Mouse (Mus musculus): ENCODE measurements around the gene Luc7l. TPM values are rescaled to one million over a fixed set of nuclear protein-coding genes. Genes with fewer than 3 reads are reported as not detected.

Gene Luc7l
- polyA plus RNA-seq (2015; fragmentation: Nextera tagmentation; extraction: Ambion mirVana), result 122 and 123 TPM in 2 replicates

DNA sequence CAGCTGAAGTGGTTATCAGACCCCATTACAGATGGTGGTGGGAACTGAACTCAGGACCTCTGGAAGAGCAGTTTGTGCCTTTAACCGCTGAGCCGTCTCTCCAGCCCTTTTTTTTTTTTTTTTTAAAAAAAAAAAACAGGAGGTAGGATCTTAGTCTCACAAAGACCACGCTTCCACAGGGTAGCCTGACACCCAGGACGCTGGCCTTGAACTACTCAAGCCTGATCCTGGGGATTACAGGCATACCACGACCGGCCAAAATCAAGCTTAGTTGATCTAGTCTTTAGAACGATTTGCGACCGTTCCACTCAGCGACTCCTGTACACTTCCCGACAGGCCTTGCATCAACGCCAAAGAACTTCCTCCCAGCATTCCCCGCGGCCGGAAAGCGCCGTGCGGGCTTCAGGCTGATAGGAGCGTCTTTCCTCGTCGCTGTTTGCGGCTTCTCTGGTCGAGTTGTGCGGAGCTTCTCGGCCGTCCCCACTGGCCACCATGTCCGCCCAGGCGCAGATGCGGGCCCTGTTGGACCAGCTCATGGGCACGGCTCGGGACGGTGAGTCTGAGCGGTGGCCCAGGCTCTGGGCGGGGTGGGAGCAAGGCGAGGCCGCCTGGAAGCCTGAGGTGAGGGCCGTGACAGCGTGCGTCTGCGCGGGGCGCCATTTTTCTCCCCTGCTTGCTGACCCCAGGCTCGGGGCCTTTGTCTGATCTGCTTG lies at the start of gene Luc7l:
Gene Luc7l, plus strand, starts transcription at position 358 of the 713 bp plus-strand sequence.
- peak; percentile 95 for ATAC-seq (replicated peaks)
- Histone ChIP-seq H3K9ac (replicated peaks) (peak within 1 kb of the TSS; percentile 89), H3K4me1 (peaks cover 18% of the 10 kb centered on the region), H3K9me3 (no peaks in the 10 kb centered on the region), H3K27ac (replicated peaks) (peak within 1 kb of the TSS; percentile 98), H3K36me3 (peaks cover 18% of the 10 kb centered on the region), H3K4me3 (peak within 1 kb of the TSS; percentile 77), H3K27me3 (no peaks in the 10 kb centered on the region), H3K4me2 (replicated peaks) (peak within 1 kb of the TSS; percentile 63)
- under 1% methylated on average over 39 of the region's 43 CpGs for WGBS

DNA sequence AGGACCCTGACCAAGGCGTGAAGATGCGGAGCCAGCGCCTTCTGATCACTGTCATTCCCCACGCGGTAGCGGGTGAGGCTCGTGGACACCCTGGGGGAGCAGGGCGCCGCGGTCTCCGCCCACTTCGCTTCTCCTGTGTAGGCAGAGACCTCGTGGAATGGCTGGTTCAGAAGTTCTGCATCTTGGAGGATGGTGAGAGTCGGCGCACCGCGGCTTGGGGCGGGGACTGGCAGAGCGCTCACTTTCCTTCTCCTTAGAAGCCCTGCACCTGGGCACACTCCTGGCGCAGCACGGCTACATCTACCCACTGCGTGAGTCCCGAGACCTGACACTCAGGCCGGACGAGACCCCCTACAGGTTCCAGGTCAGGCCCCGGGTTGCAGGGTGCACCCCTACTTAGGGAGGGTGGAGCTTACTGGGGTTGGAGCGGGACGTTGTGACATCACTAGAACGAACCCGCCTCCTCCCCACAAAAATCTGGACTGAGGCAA lies 49.3 kb upstream of the Luc7l start:
- no peak overlapping the region for H3K27ac ChIP-seq (replicated peaks)
- H3K4me3 ChIP-seq, result peak overlapping the region; percentile 46
- H3K9me3 ChIP-seq, result no peaks in the 10 kb centered on the region
- H3K27me3 ChIP-seq, result peaks cover 52% of the 10 kb centered on the region
- H3K9ac ChIP-seq (replicated peaks), result peak overlapping the region; percentile 38
- H3K4me2 ChIP-seq (replicated peaks), result peak overlapping the region; percentile 93
- no peak for ATAC-seq (replicated peaks)
- H3K36me3 ChIP-seq, result no peaks in the 10 kb centered on the region
- WGBS, result 1% methylated on average over 30 of the region's 30 CpGs
- peaks cover 25% of the 10 kb centered on the region for H3K4me1 ChIP-seq

DNA sequence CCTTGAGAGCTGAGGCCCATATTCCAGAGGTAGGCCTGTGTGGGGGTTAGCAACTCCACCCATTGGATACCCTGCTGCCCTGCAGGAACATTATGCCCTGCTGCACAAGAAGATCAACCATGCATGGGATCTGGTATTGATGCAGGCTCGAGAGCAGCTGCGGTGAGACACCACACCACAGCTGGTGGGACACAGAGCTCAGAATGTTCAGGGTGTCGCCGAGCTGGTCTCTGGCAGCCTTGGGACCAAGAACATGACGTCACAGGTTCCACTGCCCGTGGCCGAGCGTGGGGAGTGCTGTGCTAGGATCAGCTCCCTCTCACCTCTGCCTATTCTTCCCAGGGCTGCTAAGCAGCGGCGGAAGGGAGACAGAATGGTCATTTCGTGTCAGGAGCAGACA lies 47.9 kb upstream of the Luc7l start:
- 25% methylated on average over 11 of the region's 11 CpGs for WGBS
- H3K4me3 ChIP-seq, result no peak overlapping the region
- peaks cover 25% of the 10 kb centered on the region for H3K4me1 ChIP-seq
- H3K27ac ChIP-seq (replicated peaks), result no peak overlapping the region
- no peak overlapping the region for H3K4me2 ChIP-seq (replicated peaks)
- no peaks in the 10 kb centered on the region for H3K36me3 ChIP-seq
- peaks cover 49% of the 10 kb centered on the region for H3K27me3 ChIP-seq
- H3K9me3 ChIP-seq, result no peaks in the 10 kb centered on the region
- ATAC-seq (replicated peaks), result no peak
- H3K9ac ChIP-seq (replicated peaks), result no peak overlapping the region

DNA sequence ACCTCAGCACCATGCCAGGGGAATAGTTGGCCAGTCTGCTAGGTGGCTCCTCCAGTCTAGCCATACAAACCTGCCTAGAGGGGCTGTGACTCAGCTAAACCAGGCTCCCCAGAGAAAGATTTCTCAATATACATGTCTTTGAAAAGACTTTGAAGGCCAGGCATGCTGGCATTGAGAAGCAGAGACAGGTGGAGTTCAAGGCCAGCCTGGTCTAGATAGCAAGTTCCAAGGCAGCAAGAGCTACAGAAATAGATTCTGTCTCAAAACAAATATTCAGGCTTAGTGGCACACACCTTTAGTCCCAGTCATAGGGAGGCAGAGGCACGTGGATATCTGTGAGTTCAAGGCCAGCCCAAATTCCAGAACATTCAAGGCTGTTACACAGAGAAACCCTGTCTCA lies 46.3 kb upstream of the Luc7l start:
- no peak overlapping the region for H3K9ac ChIP-seq (replicated peaks)
- no peaks in the 10 kb centered on the region for H3K36me3 ChIP-seq
- H3K4me2 ChIP-seq (replicated peaks), result no peak overlapping the region
- H3K9me3 ChIP-seq, result no peaks in the 10 kb centered on the region
- no peak overlapping the region for H3K4me3 ChIP-seq
- WGBS, result 58% methylated on average over 1 of the region's 1 CpGs
- H3K27me3 ChIP-seq, result peaks cover 37% of the 10 kb centered on the region
- H3K27ac ChIP-seq (replicated peaks), result no peak overlapping the region
- H3K4me1 ChIP-seq, result peaks cover 17% of the 10 kb centered on the region
- ATAC-seq (replicated peaks), result no peak

DNA sequence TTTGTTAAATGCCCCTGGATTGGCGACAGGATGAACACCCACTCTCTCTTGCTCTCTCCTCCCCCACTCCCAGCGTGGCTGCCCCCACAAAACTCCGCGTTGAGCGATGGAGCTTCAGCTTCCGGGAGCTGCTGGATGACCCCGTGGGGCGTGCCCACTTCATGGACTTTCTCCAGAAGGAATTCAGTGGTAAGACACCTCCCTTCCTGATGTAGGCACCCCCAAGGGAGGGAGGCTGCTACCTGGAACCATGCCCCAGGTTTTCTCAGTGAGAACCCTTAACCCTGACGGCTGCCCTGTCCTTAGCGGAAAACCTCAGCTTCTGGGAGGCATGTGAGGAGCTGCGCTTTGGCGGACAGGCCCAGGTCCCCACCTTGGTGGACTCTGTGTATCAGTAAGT lies 45.0 kb upstream of the Luc7l start, which contains the start of gene Arhgdig:
Gene Arhgdig, minus strand, starts transcription at position 101 of the 400 bp plus-strand sequence.
- no peak within 1 kb of the TSS for H3K9ac ChIP-seq (replicated peaks)
- H3K27me3 ChIP-seq, result peaks cover 24% of the 10 kb centered on the region
- no peak for ATAC-seq (replicated peaks)
- no peaks in the 10 kb centered on the region for H3K9me3 ChIP-seq
- no peaks in the 10 kb centered on the region for H3K36me3 ChIP-seq
- no peak within 1 kb of the TSS for H3K4me2 ChIP-seq (replicated peaks)
- H3K27ac ChIP-seq (replicated peaks), result no peak within 1 kb of the TSS
- peaks cover 9% of the 10 kb centered on the region for H3K4me1 ChIP-seq
- H3K4me3 ChIP-seq, result no peak within 1 kb of the TSS
- 89% methylated on average over 12 of the region's 12 CpGs for WGBS

DNA sequence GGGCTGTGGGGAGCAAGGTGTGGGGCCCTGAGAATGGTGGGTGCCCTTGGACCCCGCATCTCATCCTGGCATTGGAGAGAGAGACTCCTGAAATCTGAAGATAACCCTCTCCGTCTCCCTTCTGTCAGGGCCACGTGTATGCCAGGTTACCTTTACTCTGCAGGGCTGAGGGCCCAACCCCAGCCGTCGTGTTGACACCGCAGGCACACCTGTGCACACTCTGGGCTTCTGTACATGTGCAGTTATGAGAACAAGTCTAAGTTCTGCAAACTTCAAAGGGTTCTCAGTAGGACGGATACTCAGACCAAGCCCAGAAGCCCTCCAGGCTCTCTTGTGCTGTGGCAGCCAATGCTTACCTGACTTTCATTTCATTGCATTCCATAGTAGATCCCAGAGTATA lies 40.5 kb upstream of the Luc7l start:
- Histone ChIP-seq H3K9ac (replicated peaks) (no peak overlapping the region), H3K27ac (replicated peaks) (no peak overlapping the region), H3K27me3 (no peaks in the 10 kb centered on the region), H3K36me3 (no peaks in the 10 kb centered on the region), H3K9me3 (no peaks in the 10 kb centered on the region), H3K4me1 (no peaks in the 10 kb centered on the region), H3K4me2 (replicated peaks) (no peak overlapping the region), H3K4me3 (no peak overlapping the region)
- ATAC-seq (replicated peaks), result no peak
- WGBS, result 88% methylated on average over 7 of the region's 7 CpGs

DNA sequence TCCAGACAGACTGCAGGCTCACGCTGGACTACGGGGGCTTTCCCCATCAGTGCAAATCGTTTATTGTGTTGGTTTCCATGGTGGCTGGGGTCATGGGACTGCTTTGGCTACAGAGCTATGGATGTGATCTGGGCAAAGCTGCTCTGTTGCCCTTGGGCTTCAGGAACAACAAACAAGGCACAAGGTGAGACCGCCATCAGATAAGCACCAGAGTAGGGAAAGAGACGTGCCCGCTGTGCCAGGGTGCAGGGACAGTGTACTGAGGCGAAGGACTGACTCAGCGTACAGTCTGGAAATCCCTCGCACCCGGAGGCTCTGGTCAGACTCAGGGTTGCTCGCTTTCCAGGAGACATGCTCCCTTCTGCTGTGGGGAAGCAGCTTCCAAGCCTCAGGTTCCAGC lies 40.0 kb upstream of the Luc7l start:
- H3K4me2 ChIP-seq (replicated peaks), result no peak overlapping the region
- H3K27ac ChIP-seq (replicated peaks), result no peak overlapping the region
- H3K36me3 ChIP-seq, result no peaks in the 10 kb centered on the region
- H3K4me3 ChIP-seq, result no peak overlapping the region
- no peaks in the 10 kb centered on the region for H3K9me3 ChIP-seq
- H3K27me3 ChIP-seq, result no peaks in the 10 kb centered on the region
- no peaks in the 10 kb centered on the region for H3K4me1 ChIP-seq
- ATAC-seq (replicated peaks), result no peak
- H3K9ac ChIP-seq (replicated peaks), result no peak overlapping the region
- WGBS, result 92% methylated on average over 11 of the region's 11 CpGs

DNA sequence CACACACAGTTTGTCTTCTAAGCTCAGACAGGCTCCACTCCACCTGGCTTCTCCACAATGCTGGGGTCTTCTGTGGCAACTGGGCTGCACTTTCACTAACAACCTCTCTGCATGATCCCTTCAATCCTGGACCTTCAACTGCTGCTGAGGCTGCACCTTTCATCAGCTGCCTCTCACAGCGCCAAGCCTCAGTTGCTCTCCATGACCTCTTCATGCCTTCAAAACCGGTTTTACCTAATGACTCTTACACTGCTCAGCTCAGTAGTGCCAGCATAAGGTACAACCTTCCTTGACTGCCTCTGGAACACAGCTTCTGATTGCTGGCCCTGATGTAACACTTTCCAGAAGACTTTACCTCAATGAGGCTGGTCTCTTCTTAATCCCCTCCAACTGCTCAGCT lies 31.2 kb upstream of the Luc7l start:
- Histone ChIP-seq H3K9me3 (no peaks in the 10 kb centered on the region), H3K4me1 (no peaks in the 10 kb centered on the region), H3K9ac (replicated peaks) (no peak overlapping the region), H3K4me2 (replicated peaks) (no peak overlapping the region), H3K36me3 (no peaks in the 10 kb centered on the region), H3K4me3 (no peak overlapping the region), H3K27ac (replicated peaks) (no peak overlapping the region), H3K27me3 (no peaks in the 10 kb centered on the region)
- 82% methylated on average over 2 of the region's 2 CpGs for WGBS
- no peak for ATAC-seq (replicated peaks)

DNA sequence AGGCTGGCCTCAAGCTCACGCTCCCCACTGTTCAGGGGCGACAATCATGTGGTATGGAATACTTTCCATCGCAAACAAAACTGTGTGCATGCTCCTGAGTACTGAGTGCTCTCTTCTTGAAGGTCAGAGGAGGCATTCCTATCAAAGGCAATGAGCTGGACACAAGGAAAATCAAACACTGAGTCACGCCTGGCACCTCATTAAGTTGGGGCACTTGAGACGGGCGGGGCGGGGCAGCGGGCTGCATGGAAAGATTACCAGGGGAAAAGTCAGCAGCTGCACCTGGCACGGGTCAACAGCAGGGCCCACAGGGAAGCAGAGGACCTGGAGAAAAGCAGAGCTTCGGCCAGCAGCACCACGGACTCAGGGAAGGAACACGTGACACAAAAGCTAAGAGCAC lies 27.5 kb upstream of the Luc7l start:
- Histone ChIP-seq H3K9ac (replicated peaks) (no peak overlapping the region), H3K4me2 (replicated peaks) (no peak overlapping the region), H3K27ac (replicated peaks) (no peak overlapping the region), H3K4me1 (no peaks in the 10 kb centered on the region), H3K9me3 (no peaks in the 10 kb centered on the region), H3K36me3 (no peaks in the 10 kb centered on the region), H3K27me3 (no peaks in the 10 kb centered on the region), H3K4me3 (no peak overlapping the region)
- 89% methylated on average over 12 of the region's 12 CpGs for WGBS
- no peak for ATAC-seq (replicated peaks)

DNA sequence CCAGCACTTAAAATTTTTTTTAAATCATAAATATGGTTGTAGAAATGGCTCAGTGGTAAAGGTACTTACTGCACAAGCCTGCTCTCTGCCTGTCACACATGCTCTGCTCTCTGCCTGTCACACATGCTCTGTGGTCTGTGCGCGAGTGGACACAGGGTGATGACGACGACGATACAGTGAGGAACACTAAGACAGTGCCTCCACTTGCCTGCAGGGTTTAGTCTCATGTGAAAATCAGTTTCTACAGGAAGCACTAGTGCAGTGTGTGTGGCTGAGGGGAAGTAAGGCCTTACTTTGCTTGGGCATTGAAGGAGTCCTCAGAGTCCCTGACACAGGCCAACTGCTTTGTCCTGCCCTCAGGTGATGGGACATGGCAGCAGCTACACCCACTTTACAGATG lies 22.9 kb upstream of the Luc7l start:
- no peak overlapping the region for H3K27ac ChIP-seq (replicated peaks)
- WGBS, result 84% methylated on average over 5 of the region's 5 CpGs
- no peak overlapping the region for H3K9ac ChIP-seq (replicated peaks)
- H3K9me3 ChIP-seq, result no peaks in the 10 kb centered on the region
- ATAC-seq (replicated peaks), result no peak
- H3K4me2 ChIP-seq (replicated peaks), result no peak overlapping the region
- no peaks in the 10 kb centered on the region for H3K4me1 ChIP-seq
- no peaks in the 10 kb centered on the region for H3K36me3 ChIP-seq
- no peaks in the 10 kb centered on the region for H3K27me3 ChIP-seq
- no peak overlapping the region for H3K4me3 ChIP-seq

DNA sequence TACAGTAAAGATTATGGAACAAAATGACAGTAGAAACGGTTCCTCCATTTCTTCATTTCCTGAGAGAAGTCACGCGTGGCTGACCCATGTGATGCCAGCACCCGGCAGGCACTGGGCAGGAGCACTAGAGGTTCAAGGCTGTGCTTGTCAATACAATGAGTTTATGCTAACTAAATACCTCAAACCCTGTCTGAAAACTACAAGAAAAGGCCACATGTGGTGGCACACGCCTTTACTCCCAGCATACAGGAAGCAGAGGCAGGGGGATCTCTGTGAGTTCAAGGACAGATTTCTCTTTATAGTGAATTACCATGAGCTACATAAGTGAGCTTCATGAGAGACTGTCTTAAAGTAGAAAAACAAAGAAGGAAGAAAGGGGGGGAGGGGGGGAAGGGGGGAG lies 21.5 kb upstream of the Luc7l start:
- Histone ChIP-seq H3K9me3 (no peaks in the 10 kb centered on the region), H3K27me3 (no peaks in the 10 kb centered on the region), H3K4me3 (no peak overlapping the region), H3K4me1 (0 out of 2 replicates have a peak, but pooled peaks cover 2% of the 10 kb centered on the region), H3K9ac (replicated peaks) (no peak overlapping the region), H3K27ac (replicated peaks) (no peak overlapping the region), H3K36me3 (no peaks in the 10 kb centered on the region), H3K4me2 (replicated peaks) (no peak overlapping the region)
- ATAC-seq (replicated peaks), result no peak
- WGBS, result 91% methylated on average over 5 of the region's 5 CpGs

DNA sequence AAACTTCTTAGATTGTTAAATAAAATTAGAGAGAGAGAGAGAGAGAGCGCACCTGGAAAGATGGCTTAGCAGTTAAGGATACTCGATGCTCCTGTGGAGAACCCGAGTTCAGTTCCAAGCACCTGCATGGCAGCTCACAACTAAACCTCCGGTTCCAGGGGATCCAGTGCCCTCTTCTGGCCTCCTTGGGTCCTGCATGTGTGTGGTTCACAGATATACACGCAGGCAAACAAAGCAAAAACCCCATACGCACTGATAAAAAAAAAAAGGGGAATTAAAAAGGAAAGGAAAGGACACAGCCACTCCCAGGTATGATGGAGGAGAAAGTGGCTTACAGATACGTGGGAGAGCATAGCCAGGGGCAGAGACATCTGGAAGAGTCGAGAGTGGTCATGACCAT lies 19.8 kb upstream of the Luc7l start:
- H3K36me3 ChIP-seq, result no peaks in the 10 kb centered on the region
- WGBS, result 74% methylated on average over 8 of the region's 8 CpGs
- H3K4me3 ChIP-seq, result no peak overlapping the region
- no peak overlapping the region for H3K27ac ChIP-seq (replicated peaks)
- H3K4me1 ChIP-seq, result 0 out of 2 replicates have a peak, but pooled peaks cover 2% of the 10 kb centered on the region
- H3K4me2 ChIP-seq (replicated peaks), result no peak overlapping the region
- H3K27me3 ChIP-seq, result no peaks in the 10 kb centered on the region
- H3K9ac ChIP-seq (replicated peaks), result no peak overlapping the region
- H3K9me3 ChIP-seq, result no peaks in the 10 kb centered on the region
- ATAC-seq (replicated peaks), result no peak

DNA sequence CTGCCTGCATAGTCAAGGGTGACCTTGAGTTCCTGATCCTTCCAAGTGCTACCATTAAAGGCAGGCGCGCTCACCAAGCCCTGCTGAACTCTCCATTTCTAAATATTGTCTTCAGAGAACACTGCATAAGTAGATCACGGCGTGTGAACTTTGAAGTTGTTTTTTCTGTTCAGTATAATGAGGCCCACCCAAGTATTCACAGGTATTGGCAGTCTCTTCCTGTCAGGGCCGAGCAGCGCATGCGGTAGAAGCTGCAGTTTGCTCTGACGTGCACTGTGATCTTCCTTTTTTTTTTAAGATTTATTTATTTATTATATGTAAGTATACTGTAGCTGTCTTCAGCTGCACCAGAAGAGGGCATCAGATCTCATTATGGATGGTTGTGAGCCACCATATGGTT lies 18.3 kb upstream of the Luc7l start:
- no peak overlapping the region for H3K4me2 ChIP-seq (replicated peaks)
- no peaks in the 10 kb centered on the region for H3K27me3 ChIP-seq
- H3K9ac ChIP-seq (replicated peaks), result no peak overlapping the region
- 0 out of 2 replicates have a peak, but pooled peaks cover 2% of the 10 kb centered on the region for H3K4me1 ChIP-seq
- no peak for ATAC-seq (replicated peaks)
- H3K27ac ChIP-seq (replicated peaks), result no peak overlapping the region
- H3K4me3 ChIP-seq, result no peak overlapping the region
- no peaks in the 10 kb centered on the region for H3K9me3 ChIP-seq
- WGBS, result 88% methylated on average over 8 of the region's 8 CpGs
- H3K36me3 ChIP-seq, result no peaks in the 10 kb centered on the region
